Mouse (Mus musculus) CD4-positive helper T cell, adult 2 months (primary cell): ENCODE measurements around the gene Atxn1.

ENCODE experiments used
- DNase-seq: peaks from one replicate; pipeline ENCODE4 v3.0.0-alpha.2; 2012; ENCODE audit warnings: low read depth, missing footprints, low spot score

Gene Atxn1

DNA sequence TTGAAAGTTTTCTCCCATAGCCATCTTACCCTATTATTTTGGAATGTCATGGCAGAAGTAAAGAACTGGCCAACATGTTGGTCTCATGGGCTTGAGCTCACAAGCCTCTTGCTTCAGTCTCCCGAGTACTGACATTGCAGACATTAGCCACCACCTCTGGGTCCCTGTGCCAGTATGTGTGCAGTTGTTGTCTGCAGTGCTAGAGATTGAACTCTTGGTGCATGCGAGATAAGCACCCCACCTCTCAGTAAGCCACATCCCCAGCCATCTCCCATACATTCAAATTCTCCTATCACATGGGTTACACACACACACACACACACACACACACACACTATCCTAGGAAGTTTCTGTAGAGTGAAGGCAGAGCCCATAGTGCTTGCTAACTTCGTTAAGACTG lies 464.9 kb downstream of the Atxn1 start:
- no peak for DNase-seq
